In genomic region chr5:90355824-90356223, GRCm38 (mm10) we compare ENCODE assay signal across 20 mouse cellular contexts. TPM values are rescaled to one million over a fixed set of nuclear protein-coding genes. Genes with fewer than 3 reads are reported as not detected.
DNase-seq lines count a peak whose midpoint lies in the region; ATAC-seq lines count a peak whose summit lies in the region.
"Had no signal": no experiment of that assay in that cellular context is flagged by ENCODE, and none has a peak within 500 bp of the region (broad histone marks: within the 10 kb centered on the region; RNA-seq: fewer than 3 reads in every experiment).

No protein-coding gene starts in this region.

- peak; percentile 56; the same call in 1 of the 2 replicates for ATAC-seq in liver, embryonic 11.5 days (replicated peaks; ENCODE audit: low FRiP score)
- ATAC-seq in erythroid progenitor cell, adult 5-6 weeks (replicated peaks; ENCODE audit: low FRiP score, poor library complexity, severe bottlenecking) = 0 out of 2 replicates have a peak, but pooled peaks have one; percentile 28
- peak; percentile 32; the same call in 1 of the 2 replicates for ATAC-seq in liver, embryonic 15.5 days (ENCODE audit: insufficient read depth)
- ATAC-seq in megakaryocyte-erythroid progenitor cell, adult 5-6 weeks (replicated peaks; ENCODE audit: low FRiP score, low TSS enrichment, poor library complexity, severe bottlenecking) = peak; percentile 80
- ATAC-seq in forebrain, embryonic 12.5 days (ENCODE audit: low FRiP score) = no peak
- ATAC-seq: forebrain, embryonic 15.5 days; hindbrain, postnatal 0 days had no signal

- DNase-seq in liver, embryonic 11.5 days (ENCODE audit: low spot score) = no peak
- no peak for DNase-seq in liver
- DNase-seq in cerebellum, adult 8-10 months = no peak
- no peak for DNase-seq in left cerebral cortex, postnatal 10 days (ENCODE audit: extremely low spot score in 1 of 2, low spot score in 2 of 2)
- DNase-seq: adrenal gland, adult 2 months; adrenal gland, postnatal 25 days; cerebellum, adult 2 months; cerebellum, postnatal 25 days; gastrocnemius, postnatal 14 days; heart, postnatal 10 days; heart, postnatal 4 days had no signal

- H3K27me3 ChIP-seq in liver, embryonic 11.5 days (replicated peaks; ENCODE audit: control insufficient read depth, insufficient read depth, low read length) = no peaks in the 10 kb centered on the region
- no peaks in the 10 kb centered on the region for H3K27me3 ChIP-seq in liver, embryonic 15.5 days
- H3K27me3 ChIP-seq in forebrain, embryonic 12.5 days = no peaks in the 10 kb centered on the region
- H3K27me3 ChIP-seq: embryonic facial prominence, embryonic 13.5 days; forebrain, embryonic 15.5 days; hindbrain, embryonic 12.5 days had no signal

- 75% methylated on average over 3 of the region's 3 CpGs for WGBS in liver, embryonic 11.5 days
- 35% methylated on average over 3 of the region's 3 CpGs for WGBS in liver, embryonic 15.5 days (ENCODE audit: insufficient replicate concordance)
- 94% methylated on average over 3 of the region's 3 CpGs for WGBS in forebrain, embryonic 12.5 days

- no peaks in the 10 kb centered on the region for H3K9me3 ChIP-seq in liver, embryonic 11.5 days (ENCODE audit: control insufficient read depth, low read length)
- H3K9me3 ChIP-seq in liver, embryonic 15.5 days (replicated peaks) = no peaks in the 10 kb centered on the region
- no peaks in the 10 kb centered on the region for H3K9me3 ChIP-seq in forebrain, embryonic 12.5 days
- H3K9me3 ChIP-seq: embryonic facial prominence, embryonic 13.5 days; forebrain, embryonic 10.5 days; forebrain, embryonic 15.5 days; hindbrain, embryonic 12.5 days had no signal

- H3K4me2 ChIP-seq in liver, embryonic 11.5 days = no peak overlapping the region
- H3K4me2 ChIP-seq in liver, embryonic 15.5 days = no peak overlapping the region
- no peak overlapping the region for H3K4me2 ChIP-seq in forebrain, embryonic 12.5 days
- H3K4me2 ChIP-seq: embryonic facial prominence, embryonic 13.5 days; forebrain, embryonic 15.5 days; hindbrain, embryonic 12.5 days had no signal

- H3K27ac ChIP-seq in liver, embryonic 11.5 days (ENCODE audit: low read depth, low read length) = no peak overlapping the region
- H3K27ac ChIP-seq in liver, embryonic 15.5 days (replicated peaks) = no peak overlapping the region
- no peak overlapping the region for H3K27ac ChIP-seq in forebrain, embryonic 12.5 days
- H3K27ac ChIP-seq: embryonic facial prominence, embryonic 13.5 days; forebrain, embryonic 10.5 days; forebrain, embryonic 15.5 days; hindbrain, embryonic 12.5 days; hindbrain, postnatal 0 days had no signal

- H3K4me3 ChIP-seq in liver, embryonic 11.5 days (ENCODE audit: low read depth, low read length) = no peak overlapping the region
- H3K4me3 ChIP-seq in liver, embryonic 15.5 days (replicated peaks) = no peak overlapping the region
- no peak overlapping the region for H3K4me3 ChIP-seq in forebrain, embryonic 12.5 days (replicated peaks)
- H3K4me3 ChIP-seq: embryonic facial prominence, embryonic 13.5 days; forebrain, embryonic 10.5 days; forebrain, embryonic 15.5 days; hindbrain, embryonic 12.5 days had no signal

- intact Hi-C loops in left cerebral cortex, postnatal 10 days (cut with DNase I) = no loop called here

- H3K9ac ChIP-seq in liver, embryonic 11.5 days (ENCODE audit: low read depth, low read length) = no peak overlapping the region
- H3K9ac ChIP-seq in liver, embryonic 15.5 days = no peak overlapping the region
- no peak overlapping the region for H3K9ac ChIP-seq in forebrain, embryonic 12.5 days
- H3K9ac ChIP-seq: embryonic facial prominence, embryonic 13.5 days; forebrain, embryonic 15.5 days; hindbrain, embryonic 12.5 days had no signal

- peaks cover 2% of the 10 kb centered on the region; the same call in 1 of the 2 replicates for H3K36me3 ChIP-seq in liver, embryonic 11.5 days (ENCODE audit: control insufficient read depth, insufficient read depth, low read length)
- H3K36me3 ChIP-seq in liver, embryonic 15.5 days (replicated peaks) = peaks cover 18% of the 10 kb centered on the region
- peaks cover 6% of the 10 kb centered on the region; the same call in 1 of the 2 replicates for H3K36me3 ChIP-seq in forebrain, embryonic 12.5 days (replicated peaks)

- H3K4me1 ChIP-seq in liver, embryonic 11.5 days (replicated peaks; ENCODE audit: control insufficient read depth, insufficient read depth, low read length) = peaks cover 32% of the 10 kb centered on the region
- H3K4me1 ChIP-seq in liver, embryonic 15.5 days (replicated peaks) = peaks cover 39% of the 10 kb centered on the region
- no peaks in the 10 kb centered on the region for H3K4me1 ChIP-seq in forebrain, embryonic 12.5 days
- H3K4me1 ChIP-seq: embryonic facial prominence, embryonic 13.5 days; forebrain, embryonic 10.5 days; forebrain, embryonic 15.5 days had no signal

RNA-seq across cellular contexts. Expression of gene Ankrd17, which starts 10.6 kb away (rescaled TPM):
- polyA plus RNA-seq in liver, embryonic 11.5 days (2014; fragmentation: Nextera tagmentation; extraction: Ambion mirVana) = 25.2 and 32.2 TPM in 2 replicates
- 105 and 121 TPM in 2 replicates for total RNA-seq in erythroid progenitor cell, adult 5-6 weeks (2015; ENCODE audit: low replicate concordance)
- total RNA-seq in erythroid progenitor cell, adult 5-6 weeks (2017; ENCODE audit: low replicate concordance) = 141 and 214 TPM in 2 replicates
- 7.8 and 8.8 TPM in 2 replicates for polyA plus RNA-seq in liver, embryonic 15.5 days (2015; fragmentation: Nextera tagmentation; extraction: Ambion mirVana)
- total RNA-seq in megakaryocyte-erythroid progenitor cell, adult 5-6 weeks (2014; fragmentation: Nextera tagmentation) = 115 and 123 TPM in 2 replicates
- 115 and 119 TPM in 2 replicates for total RNA-seq in megakaryocyte-erythroid progenitor cell, adult 5-6 weeks (2017)
- 100 to 1,000 TPM; 108 TPM for total RNA-seq in left cerebral cortex, postnatal 10 days (2021)
- 31.9 and 32.8 TPM in 2 replicates for polyA plus RNA-seq in forebrain, embryonic 12.5 days (2016; fragmentation: Nextera tagmentation; extraction: Ambion mirVana)

RNA-seq across cellular contexts. Expression of gene Gm9958, which starts 11.2 kb away (rescaled TPM):
- 3.8 and 4.1 TPM in 2 replicates for polyA plus RNA-seq in liver, embryonic 11.5 days (2014; fragmentation: Nextera tagmentation; extraction: Ambion mirVana)
- total RNA-seq in erythroid progenitor cell, adult 5-6 weeks (2015; ENCODE audit: low replicate concordance) = 4.6 TPM in 1 of 2 replicates, not detected in the other
- 0.51 and 6.3 TPM in 2 replicates for total RNA-seq in erythroid progenitor cell, adult 5-6 weeks (2017; ENCODE audit: low replicate concordance)
- 1.8 and 2.4 TPM in 2 replicates for polyA plus RNA-seq in liver, embryonic 15.5 days (2015; fragmentation: Nextera tagmentation; extraction: Ambion mirVana)
- total RNA-seq in megakaryocyte-erythroid progenitor cell, adult 5-6 weeks (2014; fragmentation: Nextera tagmentation) = 3.3 and 5.2 TPM in 2 replicates
- 1.4 and 2.4 TPM in 2 replicates for total RNA-seq in megakaryocyte-erythroid progenitor cell, adult 5-6 weeks (2017)
- total RNA-seq in left cerebral cortex, postnatal 10 days (2021) = 1 to 10 TPM; 1.1 to 1.3 TPM
- polyA plus RNA-seq in forebrain, embryonic 12.5 days (2016; fragmentation: Nextera tagmentation; extraction: Ambion mirVana) = 7.9 and 10.7 TPM in 2 replicates
